Mouse (Mus musculus): ENCODE data around the gene Iqcf3. TPM values are rescaled to one million over a fixed set of nuclear protein-coding genes. Genes with fewer than 3 reads are reported as not detected.

The Iqcf3 gene
- polyA plus RNA-seq, 1 experiment from 2014 or later = not detected

DNA sequence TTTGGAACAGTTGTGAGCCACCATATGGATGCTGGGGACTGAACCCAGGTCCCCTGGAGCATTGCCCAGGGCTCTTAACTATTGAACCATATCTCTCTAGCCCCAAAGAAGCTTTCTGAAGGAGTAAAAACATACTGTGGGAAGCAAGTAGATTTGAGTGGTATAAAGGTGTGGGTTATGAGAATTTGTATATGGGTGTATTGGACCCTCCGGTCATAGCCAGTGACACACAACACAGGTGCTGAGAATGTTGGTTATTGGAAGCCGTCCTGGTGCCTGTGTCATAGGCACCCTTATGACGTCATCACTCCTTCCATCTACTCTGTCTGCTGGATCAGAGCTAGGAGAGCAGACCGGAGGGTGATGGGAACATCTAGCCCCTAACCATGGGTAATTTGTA lies 47.2 kb downstream of the Iqcf3 start, which contains the start of gene Iqcf5:
Gene Iqcf5 (plus strand): TSS at position 301 of the 400 bp plus-strand sequence.
- Histone ChIP-seq H3K4me1 (replicated peaks; ENCODE audit: control insufficient read depth, insufficient read depth, low read length) (no peaks in the 10 kb centered on the region), H3K4me3 (ENCODE audit: low read depth, low read length) (no peak within 1 kb of the TSS), H3K27ac (ENCODE audit: low read depth, low read length) (no peak within 1 kb of the TSS), H3K36me3 (ENCODE audit: control insufficient read depth, insufficient read depth) (no peaks in the 10 kb centered on the region), H3K9me3 (ENCODE audit: control insufficient read depth) (no peaks in the 10 kb centered on the region), H3K4me2 (replicated peaks; ENCODE audit: low read depth) (no peak within 1 kb of the TSS), H3K27me3 (replicated peaks; ENCODE audit: control insufficient read depth, insufficient read depth, low read length) (no peaks in the 10 kb centered on the region), H3K9ac (ENCODE audit: low read depth, low read length) (no peak within 1 kb of the TSS)
- TF ChIP-seq CTCF (IDR thresholded peaks at IDR 0.05; ENCODE audit: low read depth) = no peak
- no peak for ATAC-seq
- WGBS = 85% methylated on average over 4 of the region's 4 CpGs

DNA sequence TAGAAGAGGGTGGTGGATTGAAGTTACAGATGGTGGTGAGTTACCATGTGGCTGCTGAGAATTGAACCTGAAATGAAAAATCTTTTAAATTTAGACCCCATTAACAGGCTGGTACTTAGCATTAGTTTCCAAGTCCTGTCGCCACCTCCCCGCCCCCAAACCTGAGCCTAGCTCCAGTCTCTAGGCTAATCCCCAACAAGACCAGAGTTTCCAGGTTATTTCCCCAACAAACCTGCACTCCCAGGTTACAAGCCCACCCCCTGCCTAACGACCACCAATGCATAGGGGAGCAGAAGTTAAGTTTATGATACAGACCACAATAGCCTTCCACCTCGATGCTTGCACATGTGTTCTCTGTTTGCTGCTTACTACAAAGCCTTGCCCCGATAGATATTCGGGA lies 47.9 kb downstream of the Iqcf3 start:
- Histone ChIP-seq H3K4me2 (replicated peaks; ENCODE audit: low read depth) (no peak overlapping the region), H3K9ac (ENCODE audit: low read depth, low read length) (no peak overlapping the region), H3K27me3 (replicated peaks; ENCODE audit: control insufficient read depth, insufficient read depth, low read length) (no peaks in the 10 kb centered on the region), H3K4me1 (replicated peaks; ENCODE audit: control insufficient read depth, insufficient read depth, low read length) (no peaks in the 10 kb centered on the region), H3K4me3 (ENCODE audit: low read depth, low read length) (no peak overlapping the region), H3K27ac (ENCODE audit: low read depth, low read length) (no peak overlapping the region), H3K9me3 (ENCODE audit: control insufficient read depth) (no peaks in the 10 kb centered on the region), H3K36me3 (ENCODE audit: control insufficient read depth, insufficient read depth) (no peaks in the 10 kb centered on the region)
- no peak for ATAC-seq
- 76% methylated on average over 6 of the region's 6 CpGs for WGBS
- no peak for TF ChIP-seq CTCF (IDR thresholded peaks at IDR 0.05; ENCODE audit: low read depth)

DNA sequence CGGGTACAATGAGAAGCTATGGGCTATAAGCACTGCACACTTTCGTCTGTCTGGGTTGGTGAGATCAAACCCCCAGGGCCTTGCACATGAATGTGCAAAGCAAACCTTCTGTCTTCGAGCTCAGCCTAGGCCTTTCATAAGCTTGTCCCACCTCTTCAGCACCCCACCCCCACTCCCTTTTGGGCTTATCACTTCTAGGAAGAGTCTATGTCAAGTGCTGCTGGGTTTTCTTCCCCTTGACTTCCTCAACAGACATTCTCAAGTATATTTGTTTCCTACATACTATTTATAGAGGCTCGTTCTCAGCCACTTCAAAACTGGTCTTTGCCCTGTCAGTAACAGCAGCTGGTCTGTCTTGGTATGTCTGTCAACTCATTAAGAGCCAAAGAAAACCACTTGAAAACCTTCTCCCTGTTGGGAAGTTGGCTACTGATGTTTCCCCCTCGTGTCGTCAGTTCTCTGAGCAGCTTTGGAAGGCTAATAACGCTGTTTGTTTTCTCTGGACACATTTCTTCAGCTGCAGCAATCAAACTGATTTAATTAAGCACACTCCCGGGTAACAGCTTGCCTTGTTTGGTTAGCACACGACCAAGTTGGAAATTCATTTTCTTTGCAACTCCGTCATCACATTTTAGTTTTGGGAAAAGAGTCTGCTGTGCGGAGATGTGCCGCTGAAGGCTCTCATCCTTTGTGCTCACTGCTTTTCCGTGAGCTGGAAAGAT lies 48.5 kb downstream of the Iqcf3 start:
- Histone ChIP-seq H3K27me3 (replicated peaks; ENCODE audit: control insufficient read depth, insufficient read depth, low read length) (no peaks in the 10 kb centered on the region), H3K9ac (ENCODE audit: low read depth, low read length) (no peak overlapping the region), H3K4me3 (ENCODE audit: low read depth, low read length) (no peak overlapping the region), H3K4me1 (replicated peaks; ENCODE audit: control insufficient read depth, insufficient read depth, low read length) (no peaks in the 10 kb centered on the region), H3K4me2 (replicated peaks; ENCODE audit: low read depth) (no peak overlapping the region), H3K27ac (ENCODE audit: low read depth, low read length) (no peak overlapping the region), H3K36me3 (ENCODE audit: control insufficient read depth, insufficient read depth) (no peaks in the 10 kb centered on the region), H3K9me3 (ENCODE audit: control insufficient read depth) (no peaks in the 10 kb centered on the region)
- no peak for TF ChIP-seq CTCF (IDR thresholded peaks at IDR 0.05; ENCODE audit: low read depth)
- ATAC-seq = no peak
- 49% methylated on average over 13 of the region's 13 CpGs for WGBS

DNA sequence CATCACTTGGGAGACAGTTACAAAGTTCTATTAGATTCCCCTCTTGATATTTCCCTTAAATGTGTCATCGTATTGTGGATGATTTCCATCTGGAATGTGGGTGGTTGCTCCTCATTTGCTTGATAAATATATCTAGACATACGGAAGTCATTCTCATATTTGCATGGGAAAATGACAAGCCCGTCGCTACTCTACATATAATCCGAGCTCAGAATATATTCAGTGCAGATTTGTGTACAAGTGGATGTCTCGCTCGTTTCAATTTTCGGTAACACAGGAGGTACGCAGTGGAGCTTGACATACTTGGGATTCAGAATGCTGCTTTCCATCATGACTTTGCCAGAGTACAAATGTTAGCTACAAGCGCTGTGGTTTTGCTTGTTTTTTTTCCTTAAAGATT lies 52.1 kb downstream of the Iqcf3 start:
- no peaks in the 10 kb centered on the region for H3K36me3 ChIP-seq (ENCODE audit: control insufficient read depth, insufficient read depth)
- H3K27me3 ChIP-seq (replicated peaks; ENCODE audit: control insufficient read depth, insufficient read depth, low read length) = no peaks in the 10 kb centered on the region
- TF ChIP-seq CTCF (IDR thresholded peaks at IDR 0.05; ENCODE audit: low read depth) = no peak
- H3K27ac ChIP-seq (ENCODE audit: low read depth, low read length) = no peak overlapping the region
- no peak overlapping the region for H3K4me2 ChIP-seq (replicated peaks; ENCODE audit: low read depth)
- no peaks in the 10 kb centered on the region for H3K4me1 ChIP-seq (replicated peaks; ENCODE audit: control insufficient read depth, insufficient read depth, low read length)
- 90% methylated on average over 10 of the region's 10 CpGs for WGBS
- no peak for ATAC-seq
- H3K9me3 ChIP-seq (ENCODE audit: control insufficient read depth) = no peaks in the 10 kb centered on the region
- H3K4me3 ChIP-seq (ENCODE audit: low read depth, low read length) = no peak overlapping the region
- H3K9ac ChIP-seq (ENCODE audit: low read depth, low read length) = no peak overlapping the region

DNA sequence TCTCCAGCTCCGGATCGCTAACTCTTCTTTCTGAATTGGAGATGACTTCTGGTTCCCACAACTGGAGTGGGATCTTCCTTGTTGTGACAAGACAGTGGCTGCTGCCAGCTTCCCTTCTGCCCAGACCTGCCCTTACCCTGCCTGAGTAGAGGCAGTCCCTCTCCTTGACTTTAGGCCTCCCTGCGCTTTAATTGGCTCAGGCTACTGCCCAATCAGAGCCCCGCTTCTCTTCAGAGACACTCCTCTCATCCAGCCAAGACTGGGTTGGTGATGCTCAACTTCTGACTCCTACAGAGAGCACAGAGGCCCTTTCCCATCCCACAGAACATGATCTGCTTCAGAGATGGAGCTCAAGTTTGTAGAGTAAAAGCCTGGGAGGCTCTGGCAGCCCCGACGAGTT lies 57.2 kb downstream of the Iqcf3 start:
- no peak for ATAC-seq
- no peak for TF ChIP-seq CTCF (IDR thresholded peaks at IDR 0.05; ENCODE audit: low read depth)
- Histone ChIP-seq H3K4me1 (replicated peaks; ENCODE audit: control insufficient read depth, insufficient read depth, low read length) (no peaks in the 10 kb centered on the region), H3K4me2 (replicated peaks; ENCODE audit: low read depth) (no peak overlapping the region), H3K36me3 (ENCODE audit: control insufficient read depth, insufficient read depth) (no peaks in the 10 kb centered on the region), H3K9ac (ENCODE audit: low read depth, low read length) (no peak overlapping the region), H3K27me3 (replicated peaks; ENCODE audit: control insufficient read depth, insufficient read depth, low read length) (no peaks in the 10 kb centered on the region), H3K4me3 (ENCODE audit: low read depth, low read length) (no peak overlapping the region), H3K9me3 (ENCODE audit: control insufficient read depth) (no peaks in the 10 kb centered on the region), H3K27ac (ENCODE audit: low read depth, low read length) (no peak overlapping the region)
- 77% methylated on average over 6 of the region's 6 CpGs for WGBS

DNA sequence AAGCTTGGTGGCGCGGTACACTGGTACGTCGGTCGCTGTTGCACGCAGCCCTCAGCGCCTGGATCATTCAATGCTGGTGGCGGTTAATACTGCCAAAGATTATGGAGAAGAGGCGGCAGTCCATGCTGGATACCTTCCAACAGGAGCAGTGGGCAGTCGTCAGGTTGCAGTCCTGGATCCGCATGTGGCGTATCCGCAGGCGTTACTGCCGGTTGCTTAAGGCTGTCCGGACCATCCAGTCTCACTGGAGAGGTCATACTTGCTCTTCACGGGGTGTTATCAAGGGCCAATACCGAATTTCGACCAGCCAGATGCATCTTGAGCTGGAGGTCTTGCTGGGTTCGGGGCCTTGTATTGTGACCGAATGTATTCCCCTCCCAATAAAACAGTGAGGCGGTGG lies 59.6 kb downstream of the Iqcf3 start:
- H3K27me3 ChIP-seq (replicated peaks; ENCODE audit: control insufficient read depth, insufficient read depth, low read length) = no peaks in the 10 kb centered on the region
- H3K9me3 ChIP-seq (ENCODE audit: control insufficient read depth) = no peaks in the 10 kb centered on the region
- H3K4me2 ChIP-seq (replicated peaks; ENCODE audit: low read depth) = no peak overlapping the region
- no peak for TF ChIP-seq CTCF (IDR thresholded peaks at IDR 0.05; ENCODE audit: low read depth)
- H3K4me3 ChIP-seq (ENCODE audit: low read depth, low read length) = no peak overlapping the region
- no peak overlapping the region for H3K9ac ChIP-seq (ENCODE audit: low read depth, low read length)
- H3K27ac ChIP-seq (ENCODE audit: low read depth, low read length) = no peak overlapping the region
- H3K36me3 ChIP-seq (ENCODE audit: control insufficient read depth, insufficient read depth) = no peaks in the 10 kb centered on the region
- WGBS = 89% methylated on average over 22 of the region's 22 CpGs
- ATAC-seq = no peak
- H3K4me1 ChIP-seq (replicated peaks; ENCODE audit: control insufficient read depth, insufficient read depth, low read length) = no peaks in the 10 kb centered on the region
